Mouse (Mus musculus) spleen, postnatal 10 days (tissue): ENCODE data around the gene Sobp.

ENCODE experiments used
- DNase-seq, 2 experiments: peaks; one replicate each; pipeline ENCODE4 v3.0.0; 2021 to 2022; ENCODE audit warnings: low spot score in 2 of 2

Sobp gene

DNA sequence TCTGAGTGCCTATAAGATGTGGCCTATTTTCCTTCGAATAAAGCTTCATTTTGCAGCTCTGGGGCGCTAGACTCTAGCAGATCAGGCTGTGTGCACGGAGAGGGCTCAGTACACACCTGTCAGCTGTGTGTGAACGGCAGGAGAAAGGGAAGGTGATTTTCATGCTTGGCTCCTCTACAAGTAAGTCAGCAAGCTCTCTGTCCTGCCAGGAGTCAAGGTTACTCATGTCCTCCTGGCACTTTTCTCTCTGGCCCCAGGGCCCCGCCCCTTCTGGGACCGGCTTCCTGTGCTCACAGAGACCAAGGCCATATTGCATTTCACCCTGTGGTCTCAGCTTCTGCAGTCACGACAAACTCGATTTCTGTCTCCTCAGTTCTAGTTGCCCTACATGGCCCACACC is 138.8 kb downstream of the Sobp start:
- no peak for DNase-seq

- no peak for DNase-seq
These were observed 139.5 kb downstream of the Sobp start for GRCm38 (mm10) chr10:43034811-43035210.

DNA sequence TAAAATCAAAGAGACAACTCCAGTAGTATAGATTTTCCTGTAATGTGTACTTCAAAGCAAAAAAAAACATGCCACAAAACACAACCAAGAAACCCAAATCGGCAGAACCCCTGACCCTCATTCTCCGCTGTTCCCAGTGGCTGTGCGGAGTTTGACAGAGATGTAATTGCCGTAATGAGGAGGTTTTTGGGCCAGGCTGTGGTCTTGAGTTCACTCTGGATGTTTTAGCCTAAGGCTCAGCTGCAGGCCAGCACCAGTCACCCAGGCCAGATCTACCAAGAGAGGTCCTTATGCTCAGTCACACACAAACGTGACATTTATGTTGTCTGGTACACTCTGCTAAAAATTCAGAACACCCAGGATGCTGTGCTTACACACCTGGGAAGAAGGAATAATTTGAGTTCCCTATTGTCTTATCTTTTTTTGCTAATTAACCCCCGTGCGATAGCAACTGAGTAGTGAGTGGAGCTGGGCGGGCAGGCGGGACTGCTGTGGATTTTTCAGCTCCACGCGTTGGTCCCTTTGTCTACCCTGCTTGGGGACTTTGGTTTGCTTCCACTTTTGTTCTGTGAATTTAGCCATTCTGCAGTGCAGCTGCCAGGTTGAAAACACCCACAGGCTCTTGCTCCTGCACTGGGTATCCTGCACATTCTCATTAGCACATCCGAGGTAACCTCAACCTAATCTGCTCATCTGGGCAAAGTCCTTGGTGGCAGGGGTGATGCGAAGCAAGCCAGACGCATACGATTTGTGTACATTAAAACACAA is 140.7 kb downstream of the Sobp start:
- DNase-seq = no peak

GRCm38 (mm10) chr10:43027006-43027405 is 147.3 kb downstream of the Sobp start:
- DNase-seq = no peak

- DNase-seq = no peak
These were observed 150.7 kb downstream of the Sobp start for GRCm38 (mm10) chr10:43023454-43024194.

DNA sequence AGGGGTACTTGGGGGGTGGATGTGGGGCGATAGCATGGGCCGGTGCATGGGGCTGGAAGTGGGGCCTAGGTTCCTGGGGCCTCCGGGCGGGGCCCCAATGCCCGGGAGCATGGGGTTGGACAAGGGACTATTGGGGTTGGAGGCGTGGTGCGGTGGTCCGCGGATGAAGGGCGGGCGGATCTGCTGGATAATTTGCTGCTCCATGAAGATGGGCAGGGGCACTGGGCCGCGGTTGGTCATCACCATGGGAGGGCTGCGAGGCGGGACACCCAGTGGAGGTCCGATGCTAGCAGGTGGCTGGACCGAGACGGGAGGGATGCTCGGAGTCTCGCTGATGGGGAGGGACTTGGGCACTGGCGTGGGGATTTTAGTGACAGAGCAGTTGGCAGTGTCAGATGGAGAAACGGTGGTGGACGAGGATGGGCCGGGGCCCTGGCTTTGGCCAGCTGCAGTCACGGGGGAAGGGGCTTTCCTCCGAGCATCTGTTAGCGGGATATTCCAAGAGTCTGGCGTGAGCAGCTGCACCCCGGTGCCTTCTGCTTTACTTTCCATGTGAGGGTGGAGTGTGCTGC is 152.1 kb downstream of the Sobp start:
- DNase-seq = no peak

DNA sequence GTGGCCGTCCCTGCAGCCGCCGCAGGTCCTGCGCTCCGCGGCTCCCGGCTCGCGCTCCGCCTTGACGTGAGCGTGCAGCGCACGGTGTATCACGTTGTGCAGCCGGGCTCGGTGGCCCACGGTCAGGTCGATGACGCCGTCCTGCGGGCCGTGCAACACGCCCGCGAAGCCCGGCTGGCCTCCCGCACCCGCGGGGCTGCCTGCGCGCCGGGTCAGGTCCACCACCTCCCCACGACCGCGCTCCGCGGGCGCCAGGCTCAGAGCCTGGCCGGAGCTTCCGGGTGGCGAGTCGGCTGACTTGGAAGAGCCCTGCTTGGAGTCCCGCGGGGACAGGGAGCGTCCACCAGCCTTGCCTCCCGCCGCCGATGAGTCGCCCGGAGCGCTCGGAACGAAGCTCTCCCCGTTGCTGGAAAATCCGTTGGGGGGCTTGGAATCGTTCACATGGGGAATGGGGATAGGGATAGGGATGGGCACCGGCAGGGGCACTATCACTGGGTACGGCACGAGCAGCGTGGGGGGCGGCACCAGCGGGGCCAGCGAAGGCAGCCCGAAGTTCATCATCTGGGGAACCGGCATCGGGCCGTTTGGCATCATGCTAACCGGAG is 152.7 kb downstream of the Sobp start:
- DNase-seq = no peak

GRCm38 (mm10) chr10:43021017-43021416 is 153.3 kb downstream of the Sobp start:
- DNase-seq = no peak

GRCm38 (mm10) chr10:43014782-43015181 is 159.5 kb downstream of the Sobp start:
- DNase-seq = no peak

GRCm38 (mm10) chr10:43014358-43014757 is 160.0 kb downstream of the Sobp start:
- DNase-seq = no peak

DNA sequence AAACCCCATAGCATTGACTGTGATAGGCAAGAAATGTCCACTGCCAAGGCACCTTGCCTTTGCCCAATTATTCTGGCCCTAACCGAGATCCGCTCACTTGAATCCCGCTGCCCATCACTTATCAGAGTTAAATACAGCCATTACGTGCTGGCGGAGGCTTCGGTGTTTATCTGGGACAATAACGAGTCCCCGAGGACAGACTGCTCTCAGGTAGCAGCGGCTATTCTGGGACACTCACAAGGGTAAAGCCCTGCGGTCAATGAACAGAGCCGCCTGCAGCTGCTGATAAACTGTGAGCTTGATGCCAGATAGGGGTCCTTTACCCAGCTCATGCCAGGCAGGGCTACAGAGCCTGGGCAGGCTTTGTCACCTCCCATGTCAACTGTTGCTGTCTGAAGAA is 166.2 kb downstream of the Sobp start:
- no peak for DNase-seq

DNA sequence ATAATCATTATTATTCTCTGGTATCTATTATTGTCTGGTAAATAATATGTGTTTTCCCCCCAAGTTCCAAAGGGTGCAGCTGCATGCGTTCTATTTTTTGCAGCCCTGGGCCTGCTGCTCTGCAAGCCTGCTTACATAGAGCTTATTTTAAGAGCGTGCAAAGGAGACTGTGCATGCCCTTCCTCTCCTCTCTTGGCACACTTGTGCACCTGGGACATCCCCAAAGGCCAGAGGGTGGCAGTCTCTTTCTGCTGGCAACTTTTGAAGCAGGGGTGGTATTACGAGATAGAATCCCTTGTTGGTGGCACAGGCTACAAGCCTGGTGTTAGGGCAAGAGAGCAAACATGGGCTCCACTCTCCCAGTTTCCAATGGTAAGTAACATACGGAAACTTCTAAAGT is 167.8 kb downstream of the Sobp start:
- no peak for DNase-seq

DNA sequence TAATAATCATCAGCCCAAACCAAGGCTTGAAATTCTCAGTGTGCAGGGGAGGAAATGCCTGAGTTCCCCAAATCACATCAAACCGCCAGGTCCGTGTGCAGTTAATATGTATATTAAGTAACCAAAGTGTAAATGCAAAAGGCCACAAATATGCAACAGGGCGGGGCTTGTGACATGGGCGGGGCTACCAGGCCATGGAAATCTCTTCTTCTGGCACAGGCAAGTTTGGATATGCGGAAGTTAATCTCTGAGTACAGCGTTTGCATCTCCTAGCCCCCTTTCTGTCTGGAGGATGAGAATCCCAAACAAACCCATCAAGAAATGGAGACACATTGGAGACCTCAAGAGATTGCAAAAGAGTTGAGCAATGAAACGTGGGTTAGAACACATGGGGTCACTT is 168.7 kb downstream of the Sobp start:
- DNase-seq = no peak

DNA sequence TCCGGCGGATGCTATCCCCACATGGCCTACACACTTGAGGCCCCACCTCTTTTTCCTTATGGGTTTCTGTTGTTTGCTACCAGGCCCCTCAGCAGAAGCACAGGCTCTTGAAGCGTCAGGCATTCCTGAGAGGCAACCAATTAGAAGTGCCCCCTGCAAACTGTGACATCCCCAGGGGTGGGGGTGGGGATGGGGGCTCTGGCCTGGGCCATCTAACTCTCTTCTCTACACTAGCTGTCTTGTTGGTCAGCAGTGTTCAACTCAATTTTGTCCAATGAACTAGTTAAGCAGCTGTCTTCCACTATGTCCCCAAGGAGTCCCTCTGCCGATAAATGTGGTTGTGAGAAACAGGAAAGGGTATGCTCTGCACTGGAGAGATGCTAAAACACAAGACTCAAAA is 169.3 kb downstream of the Sobp start:
- no peak for DNase-seq

DNA sequence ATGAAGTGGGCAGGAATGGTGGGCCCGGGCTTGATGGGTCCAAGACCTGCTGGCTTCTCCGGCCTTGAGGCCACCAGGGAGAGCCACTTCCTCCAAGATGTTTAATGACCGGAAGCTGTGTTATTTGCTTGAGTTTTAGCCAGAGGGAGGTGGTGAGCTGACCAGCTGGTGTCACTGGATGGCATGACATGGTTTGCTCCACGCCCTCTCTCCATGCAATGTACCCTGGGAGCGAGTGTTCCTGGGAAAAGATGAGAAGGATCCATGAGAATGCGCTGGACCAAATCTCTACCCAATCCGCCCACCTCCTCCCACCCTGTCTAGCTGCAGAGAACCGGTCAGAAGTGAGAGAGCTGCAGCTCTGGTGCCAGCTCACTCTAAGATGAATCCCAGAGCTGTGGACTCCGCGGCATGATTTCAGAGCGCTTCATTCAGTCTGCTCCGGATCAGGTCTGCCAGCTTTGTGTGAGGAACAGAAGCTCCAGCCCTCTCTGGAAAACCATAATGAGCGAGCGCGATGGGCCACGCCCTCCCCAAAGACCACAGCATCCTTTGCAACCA is 170.1 kb downstream of the Sobp start:
- DNase-seq = no peak

- DNase-seq = no peak
These were observed 170.9 kb downstream of the Sobp start for GRCm38 (mm10) chr10:43003466-43003757.

- no peak for DNase-seq
These were observed 171.4 kb downstream of the Sobp start for GRCm38 (mm10) chr10:43002721-43003465.

DNA sequence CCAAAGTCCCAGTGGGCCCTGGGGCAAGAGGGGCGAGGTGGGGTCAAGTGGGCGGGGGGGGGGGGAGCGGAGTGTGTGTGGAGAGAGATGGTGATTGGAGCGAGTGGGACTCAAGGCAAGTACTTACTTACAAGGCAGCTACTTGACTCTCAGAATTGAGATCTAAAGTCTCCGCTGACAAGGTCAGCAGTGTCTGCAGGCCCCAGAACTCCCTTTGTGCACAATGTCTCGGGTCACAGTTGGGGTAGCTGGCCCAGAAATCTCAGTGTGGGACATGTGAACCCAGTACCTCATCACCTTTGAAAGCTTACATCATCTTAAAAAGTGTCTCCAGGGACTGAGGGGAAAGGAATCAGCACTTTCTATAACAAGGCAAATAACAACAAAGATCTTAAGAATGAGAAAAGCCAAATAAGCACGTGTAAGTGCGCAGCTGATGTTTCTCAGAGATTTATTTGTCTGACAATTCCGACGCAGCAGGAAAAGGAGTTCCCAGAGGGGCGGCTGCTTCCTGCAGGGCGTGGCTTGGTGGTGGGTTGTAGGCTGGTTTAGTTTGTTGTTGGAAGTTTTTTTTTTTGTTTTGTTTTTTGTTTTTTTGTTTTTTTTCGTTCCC is 172.2 kb downstream of the Sobp start:
- no peak for DNase-seq

- DNase-seq = no peak
These were observed 172.9 kb downstream of the Sobp start for GRCm38 (mm10) chr10:43001433-43001832.

DNA sequence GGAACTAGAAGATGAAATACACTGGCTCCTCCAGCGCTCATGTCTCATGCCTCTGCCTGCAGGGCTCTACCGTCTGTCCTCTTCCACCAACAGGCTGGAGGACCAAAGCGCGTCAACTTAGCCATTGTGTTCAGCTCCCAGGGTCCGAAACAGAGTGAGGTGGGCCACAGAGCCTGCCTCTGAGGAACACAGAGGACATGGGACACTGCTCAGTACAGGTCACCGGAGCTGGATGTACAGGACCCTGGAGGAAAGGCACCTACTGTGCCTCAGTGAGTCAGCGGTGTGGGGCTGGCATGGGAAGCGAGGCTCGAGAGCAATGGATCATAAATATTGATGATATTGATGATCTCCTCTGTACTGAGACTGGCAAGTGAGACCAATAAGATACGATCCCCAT is 175.0 kb downstream of the Sobp start:
- no peak for DNase-seq

- no peak for DNase-seq
These were observed 177.1 kb downstream of the Sobp start for GRCm38 (mm10) chr10:42997278-42997677.
